Mouse (Mus musculus): ENCODE results near the gene Eif3j1. TPM values are rescaled to one million over a fixed set of nuclear protein-coding genes. Genes with fewer than 3 reads are reported as not detected.
A peak's percentile ranks its signal among the peaks of the same experiment; 100 is the strongest.
"Not testable (repeated sequence)": the region's sequence is repeated elsewhere in the genome, so short reads cannot be mapped to it uniquely, and the experiment has no call there.

Eif3j1 gene
- 10 to 100 TPM; 20.6 to 22.3 TPM for total RNA-seq (2021)
- long read RNA-seq, experiment 1, full-length matches to known transcripts = 100 of 142 reads
- long read RNA-seq, experiment 1, partial matches to known transcripts = 36 of 142 reads
- long read RNA-seq, experiment 1, other reads (novel, unspliced or antisense) = 6 of 142 reads
- long read RNA-seq, experiment 2, full-length matches to known transcripts = 27 of 28 reads
- long read RNA-seq, experiment 2, partial matches to known transcripts = 0 of 28 reads
- long read RNA-seq, experiment 2, other reads (novel, unspliced or antisense) = 1 of 28 reads

GRCm38 (mm10) chr2:122027862-122028755, at the start of gene Eif3j1:
TSS of gene Eif3j1 (plus strand) at chr2:122028546.
- DNase-seq = peak; percentile 92 to 94

DNA sequence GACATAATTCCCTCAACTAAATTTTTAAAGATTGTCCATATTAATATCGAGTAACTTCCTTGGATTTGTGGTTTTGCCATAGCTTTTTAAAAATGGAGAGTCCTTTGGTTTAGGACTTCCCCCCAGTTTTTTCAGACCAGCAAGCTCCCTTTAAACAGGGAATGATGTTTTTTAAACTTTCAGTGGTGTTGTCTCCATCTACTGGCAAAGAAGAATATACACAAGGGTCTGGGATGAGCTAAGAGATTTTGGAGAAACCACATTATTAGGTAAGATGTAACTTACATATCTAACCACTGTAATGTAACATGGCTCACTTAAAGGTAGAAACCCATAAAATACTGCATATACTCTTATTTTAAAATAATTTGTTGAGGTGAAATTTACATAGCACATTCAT, 32.6 kb upstream of the Eif3j1 start:
- DNase-seq = no peak

- no peak for DNase-seq
These were observed 19.5 kb upstream of the Eif3j1 start for GRCm38 (mm10) chr2:122008832-122009231.

- DNase-seq = no peak
These were observed 16.9 kb upstream of the Eif3j1 start for GRCm38 (mm10) chr2:122011441-122011840.

DNA sequence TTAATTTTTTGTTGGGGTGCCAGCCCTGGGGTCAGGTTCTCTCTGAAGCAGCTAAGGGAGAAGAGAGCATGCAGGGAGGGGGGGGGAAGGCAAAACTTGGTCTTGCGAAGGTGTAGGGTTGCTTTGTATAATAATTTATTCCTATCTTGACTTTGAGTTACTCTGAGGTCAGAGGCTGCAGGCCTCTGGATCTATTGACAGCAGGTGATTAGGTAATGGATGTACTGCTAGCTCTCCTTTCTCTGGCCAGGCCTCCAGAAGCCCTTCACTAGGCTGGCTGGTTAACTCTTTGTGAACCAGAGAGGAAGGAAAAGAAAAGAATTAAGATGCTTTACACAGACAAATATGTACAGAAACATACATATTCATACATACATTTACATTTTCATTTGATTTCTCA, 9.6 kb upstream of the Eif3j1 start:
- DNase-seq = no peak

- DNase-seq = no peak
These were observed 6.1 kb upstream of the Eif3j1 start for GRCm38 (mm10) chr2:122022284-122022683.

GRCm38 (mm10) chr2:122027091-122027490, 1.3 kb upstream of the Eif3j1 start:
- DNase-seq = not testable (repeated sequence)

- peak; percentile 54 to 70 for DNase-seq
These were observed 682 bp downstream of the Eif3j1 start for GRCm38 (mm10) chr2:122028756-122029700.

DNA sequence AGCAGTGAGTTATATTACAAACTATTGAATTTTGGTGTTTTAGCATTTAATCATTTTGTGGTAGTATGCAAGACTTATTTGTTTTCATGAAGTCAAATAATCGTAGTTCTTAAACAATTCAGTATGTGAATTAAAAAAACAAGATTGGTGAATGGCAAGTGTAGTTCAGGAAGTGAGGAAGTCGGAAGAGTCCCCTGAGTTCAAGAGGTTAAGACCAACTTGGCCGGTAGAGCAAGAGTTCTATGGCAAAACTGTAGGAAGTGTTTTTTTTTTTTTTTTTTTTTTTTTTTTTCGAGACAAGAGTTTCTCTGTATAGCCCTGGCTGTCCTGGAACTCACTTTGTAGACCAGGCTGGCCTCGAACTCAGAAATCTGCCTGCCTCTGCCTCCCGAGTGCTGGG, 3.6 kb downstream of the Eif3j1 start:
- no peak for DNase-seq

DNA sequence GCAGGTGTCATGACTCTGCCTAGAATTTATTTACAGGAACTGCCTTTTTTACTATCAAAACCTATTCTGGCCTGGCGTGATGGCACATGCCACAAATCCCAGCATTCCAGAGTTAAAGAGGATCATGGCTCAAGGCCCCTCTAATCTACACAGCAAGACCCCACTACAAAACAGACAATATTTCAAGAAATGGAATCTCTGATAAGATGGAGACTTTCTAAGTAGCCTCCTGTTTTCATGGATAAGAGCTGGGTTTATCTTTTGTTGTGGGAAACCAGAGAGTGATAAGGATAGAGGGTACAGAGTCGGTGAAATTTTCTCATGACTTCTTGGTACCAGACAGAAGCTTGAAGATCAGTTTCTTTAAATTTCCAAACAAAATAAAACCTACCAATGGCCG, 7.7 kb downstream of the Eif3j1 start:
- no peak for DNase-seq

DNA sequence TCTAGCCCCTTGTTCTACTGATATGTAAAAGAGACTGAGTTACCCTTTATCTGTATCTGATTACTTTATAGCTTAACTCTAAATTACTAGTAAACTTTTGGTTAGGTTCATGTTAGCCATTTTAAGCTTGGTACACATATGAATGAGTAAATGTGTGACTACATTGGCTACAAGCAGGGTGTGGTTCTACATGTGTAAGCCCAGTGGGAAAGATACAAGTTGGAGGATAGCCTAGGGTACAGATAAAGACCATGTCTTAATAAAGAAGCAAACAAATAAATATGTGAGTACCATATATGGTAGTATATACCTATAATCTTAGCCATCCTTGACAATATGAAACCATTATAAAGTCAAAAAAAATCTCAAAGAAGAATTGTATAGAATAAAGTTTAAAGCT, 15.6 kb downstream of the Eif3j1 start:
- no peak for DNase-seq

- no peak for DNase-seq
These were observed 31.2 kb downstream of the Eif3j1 start for GRCm38 (mm10) chr2:122059365-122060115.

DNA sequence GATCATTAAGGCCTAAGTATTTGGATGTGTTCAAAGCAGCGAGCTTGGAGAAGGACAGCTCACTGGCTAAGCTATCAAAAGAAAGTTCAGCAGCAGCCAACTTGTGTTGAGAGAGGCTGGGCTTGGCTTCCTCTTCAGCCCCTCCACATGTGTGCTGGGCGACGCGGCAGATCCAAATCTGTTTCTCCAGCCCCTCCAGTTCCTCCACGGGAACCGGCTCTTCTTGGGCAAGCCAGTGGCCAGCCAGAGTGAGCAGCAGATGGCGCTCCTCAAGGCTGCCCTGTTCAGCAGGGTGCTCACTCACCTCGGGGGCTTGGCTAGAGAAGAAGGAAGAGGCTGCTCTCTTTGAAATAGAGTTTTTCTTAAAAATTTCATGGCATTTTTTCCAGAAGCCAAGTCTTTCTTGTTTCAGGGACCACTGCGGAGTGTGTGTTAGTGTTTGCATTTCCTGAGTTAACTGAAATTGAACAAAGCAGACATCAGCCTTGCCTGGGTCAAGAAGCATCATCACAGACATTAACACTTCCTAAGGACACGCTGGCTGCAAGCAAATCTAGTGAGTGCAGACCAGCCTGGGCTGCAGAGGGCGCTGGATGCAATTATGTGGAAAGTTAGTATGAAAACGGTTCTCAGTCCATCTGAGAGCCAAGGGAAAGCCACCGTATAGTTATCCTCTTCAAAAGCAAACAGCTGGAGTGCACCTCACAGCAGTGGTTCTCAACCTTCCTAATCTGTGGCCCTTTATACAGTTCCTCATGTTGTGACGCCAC, 37.0 kb downstream of the Eif3j1 start:
- peak; percentile 36 to 44 for DNase-seq

DNA sequence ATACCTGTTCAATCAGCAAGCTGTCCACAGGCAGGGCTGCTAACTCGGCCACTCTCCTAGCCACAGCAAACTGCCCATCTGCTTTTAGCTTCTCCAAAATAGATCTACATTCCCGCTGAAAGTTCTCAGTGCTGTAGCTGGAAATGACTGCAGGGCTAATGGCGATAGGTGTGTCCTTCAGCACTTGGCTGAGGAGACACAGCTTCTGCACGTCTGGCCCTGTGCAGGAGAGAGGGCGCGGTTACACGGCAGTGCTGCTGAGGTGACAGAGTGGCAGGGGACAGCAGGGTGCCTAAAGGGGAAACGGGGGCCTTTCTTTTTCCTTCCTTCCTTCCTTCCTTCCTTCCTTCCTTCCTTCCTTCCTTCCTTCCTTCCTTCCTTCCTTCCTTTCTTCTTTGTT, 37.9 kb downstream of the Eif3j1 start:
- DNase-seq = no peak

DNA sequence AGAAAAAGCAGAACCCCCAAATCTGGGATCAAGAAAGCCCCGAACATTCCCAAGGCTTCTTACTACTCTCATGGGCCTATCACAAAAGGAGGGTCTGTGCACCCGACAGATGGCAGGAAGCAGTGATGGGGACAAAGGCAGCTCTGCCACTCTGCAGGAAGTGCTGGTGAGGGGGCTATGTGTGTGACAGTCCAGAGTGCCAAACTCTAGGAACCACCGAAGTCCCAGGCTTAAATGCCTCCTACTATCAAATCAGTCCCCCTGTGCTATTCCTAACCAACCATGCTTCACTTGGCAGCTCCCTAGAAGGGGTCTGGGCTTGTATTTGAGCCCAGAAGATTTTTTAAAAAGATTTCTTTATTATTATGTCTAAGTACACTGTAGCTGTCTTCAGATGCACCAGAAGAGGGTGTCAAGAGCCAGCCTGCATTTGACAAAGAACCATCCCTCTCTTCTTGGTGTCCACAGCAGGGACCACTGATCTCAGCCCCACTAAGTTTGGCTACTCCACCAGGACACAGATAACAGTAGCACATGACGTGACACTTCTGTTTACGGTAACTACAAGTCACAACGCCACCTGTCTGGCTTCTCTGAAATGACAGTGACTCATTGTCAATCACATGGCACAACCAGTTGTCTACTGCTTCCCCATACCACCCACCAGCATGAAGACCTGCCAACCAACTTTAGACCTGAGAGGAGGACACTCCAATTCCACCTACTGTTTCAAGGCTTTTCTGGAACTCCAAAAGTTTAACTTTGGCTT, 41.0 kb downstream of the Eif3j1 start:
- no peak for DNase-seq

DNA sequence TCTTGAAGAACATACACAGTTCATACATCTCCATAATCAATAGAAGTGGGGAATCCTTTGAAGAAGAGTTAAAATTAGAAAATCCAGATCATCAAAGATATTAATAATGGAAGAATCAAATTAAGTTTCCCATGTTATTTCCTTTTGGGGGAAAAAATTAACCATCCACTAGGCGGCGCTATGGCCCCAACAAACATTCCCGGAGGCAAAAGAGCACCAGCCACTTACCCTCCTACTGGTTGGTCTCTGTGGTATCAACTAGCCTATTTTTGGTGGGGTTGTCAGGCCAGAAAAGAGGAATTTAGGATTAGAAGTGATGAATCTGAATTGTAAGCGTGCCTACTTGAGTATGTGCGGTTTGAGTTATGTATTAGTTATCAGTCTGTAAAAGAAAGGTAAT, 41.6 kb downstream of the Eif3j1 start:
- DNase-seq = peak; percentile 52 to 66

DNA sequence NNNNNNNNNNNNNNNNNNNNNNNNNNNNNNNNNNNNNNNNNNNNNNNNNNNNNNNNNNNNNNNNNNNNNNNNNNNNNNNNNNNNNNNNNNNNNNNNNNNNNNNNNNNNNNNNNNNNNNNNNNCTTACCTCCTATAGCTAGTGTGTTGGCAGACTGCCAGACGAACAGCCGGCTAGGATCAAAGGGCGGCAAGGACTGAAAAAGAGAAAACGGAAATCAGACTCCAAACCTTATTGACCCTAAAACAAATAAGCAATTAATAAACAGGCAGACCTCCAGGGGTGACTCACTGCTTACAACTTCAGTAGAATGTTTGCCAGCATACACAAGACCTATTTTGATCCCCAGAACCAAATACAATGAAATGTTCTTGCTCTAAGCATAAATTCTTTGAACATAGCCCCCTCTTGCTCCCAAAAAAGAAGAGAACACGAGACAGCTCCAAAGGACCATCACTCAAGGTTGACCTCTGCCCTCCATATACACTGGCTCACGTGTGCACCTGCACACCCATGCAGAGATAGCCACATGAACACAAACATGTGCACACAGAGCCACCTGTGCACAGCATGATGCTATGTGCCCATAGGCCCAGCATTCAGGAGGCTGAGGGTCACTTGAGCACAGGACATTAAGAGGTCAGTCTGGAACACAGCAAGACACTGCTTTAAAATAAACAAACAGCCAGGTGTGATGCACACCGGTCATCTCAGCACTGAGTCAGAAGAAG, 53.5 kb downstream of the Eif3j1 start:
- DNase-seq = peak in 1 of 2 experiments; percentile 8

- no peak for DNase-seq
These were observed 58.1 kb downstream of the Eif3j1 start for GRCm38 (mm10) chr2:122086446-122086845.

GRCm38 (mm10) chr2:122093844-122094243, 65.5 kb downstream of the Eif3j1 start:
- no peak for DNase-seq
